Mouse (Mus musculus) midbrain, embryonic 16.5 days (tissue): ENCODE measurements at regions not wholly inside any gene's neighbourhood (a gene's known extent, or its start where the extent isn't known, plus 50 kb on each side); places are given as distances from the start of the nearest gene placed in this dataset.

ENCODE experiments used
- ATAC-seq: fragments of 200-750 bp; cut with Nextera tagmentation; 2 replicates; pipeline ENCODE4 v1.8.0; 2017; ENCODE audit warnings: moderate TSS enrichment
- H3K27ac ChIP-seq: fragments of 300-500 bp; sonication (generic); 2 replicates; pipeline ENCODE4 v1.5.1; 2014; ENCODE audit warnings: mild to moderate bottlenecking, low read length, mixed read lengths
- H3K27me3 ChIP-seq: fragments of 300-500 bp; sonication (generic); 2 replicates; pipeline ENCODE4 v1.6.1; 2014; ENCODE audit warnings: low read depth, low read length, mixed read lengths; ENCODE audit not compliant: control insufficient read depth, insufficient read depth
- H3K36me3 ChIP-seq: fragments of 300-500 bp; sonication (generic); 2 replicates; pipeline ENCODE4 v1.6.1; 2014; ENCODE audit warnings: mild to moderate bottlenecking, low read length, moderate library complexity, mixed read lengths; ENCODE audit not compliant: control insufficient read depth, insufficient read depth
- H3K4me1 ChIP-seq: fragments of 300-500 bp; sonication (generic); 2 replicates; pipeline ENCODE4 v1.6.1; 2014; ENCODE audit warnings: mild to moderate bottlenecking, low read length, mixed read lengths; ENCODE audit not compliant: control insufficient read depth, insufficient read depth
- H3K4me2 ChIP-seq: fragments of 300-500 bp; sonication (generic); 2 replicates; pipeline ENCODE4 v1.6.1; 2014; ENCODE audit warnings: mild to moderate bottlenecking, low read length, mixed read lengths
- H3K4me3 ChIP-seq: fragments of 300-500 bp; sonication (generic); 2 replicates; pipeline ENCODE4 v1.5.1; 2014; ENCODE audit warnings: low read depth, mild to moderate bottlenecking, low read length, moderate library complexity, mixed read lengths
- H3K9ac ChIP-seq: fragments of 300-500 bp; sonication (generic); 2 replicates; pipeline ENCODE4 v1.6.1; 2014; ENCODE audit warnings: low read depth, low read length, mixed read lengths
- H3K9me3 ChIP-seq: fragments of 300-500 bp; sonication (generic); replicated peaks from 2 replicates; pipeline ENCODE4 v1.6.1; 2014; ENCODE audit warnings: mild to moderate bottlenecking, low read length, mixed read lengths; ENCODE audit not compliant: control insufficient read depth, poor library complexity, severe bottlenecking
- WGBS: fragments of 180-500 bp; shearing (Covaris S2); extraction: QIAGEN DNeasy Blood & Tissue Kit; methylation state at CpG from one replicate; pipeline ENCODE4 v1.1.7; 2014; 5-methylcytosine and 5-hydroxymethylcytosine counted together

DNA sequence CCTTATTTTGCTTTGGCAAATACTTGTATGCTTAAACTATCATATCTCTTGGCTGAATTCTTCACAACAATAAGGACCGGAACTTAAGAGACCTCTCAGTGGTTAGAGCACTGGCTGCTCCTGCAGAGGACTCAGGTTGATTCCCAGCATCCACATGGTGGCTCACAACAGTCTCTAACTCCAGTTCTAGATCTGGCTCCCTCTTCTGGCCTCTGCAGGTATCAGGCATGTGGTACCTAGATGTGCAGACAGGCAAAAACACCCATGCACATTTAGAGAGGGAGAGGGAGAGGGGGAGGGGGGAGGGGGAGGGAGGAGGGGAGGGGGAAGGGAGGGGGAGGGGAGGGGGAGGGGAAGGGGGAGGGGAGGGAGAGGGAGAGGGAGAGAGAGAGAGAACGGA, 80.0 kb upstream of the Sfswap start:
- ATAC-seq = no peak
- Histone ChIP-seq H3K27ac (no peak overlapping the region), H3K27me3 (no peaks in the 10 kb centered on the region), H3K4me3 (no peak overlapping the region), H3K9ac (no peak overlapping the region), H3K36me3 (no peaks in the 10 kb centered on the region), H3K4me2 (no peak overlapping the region), H3K9me3 (no peaks in the 10 kb centered on the region), H3K4me1 (peaks cover 2% of the 10 kb centered on the region; the same call in 1 of the 2 replicates)
- WGBS = 85% methylated on average over 2 of the region's 2 CpGs

DNA sequence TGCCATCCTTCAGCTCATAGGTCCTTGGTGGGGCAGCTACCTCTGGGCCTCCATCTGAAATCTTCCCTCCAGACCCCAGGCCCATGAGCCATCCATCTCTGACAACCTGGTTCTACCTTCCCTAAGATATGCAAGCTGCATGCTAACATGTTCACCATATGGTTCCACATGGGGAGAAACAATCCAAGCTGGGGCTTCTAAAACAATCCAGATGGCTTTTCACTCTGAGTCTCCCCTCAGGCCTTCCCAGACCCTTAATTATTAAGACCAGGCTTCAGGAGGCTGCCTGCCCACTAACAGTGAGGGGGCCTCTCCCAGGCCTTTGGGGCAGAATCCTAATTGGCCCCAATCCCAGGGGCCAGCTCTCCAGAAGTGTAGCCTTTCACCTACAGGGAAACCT, 71.1 kb upstream of the Sfswap start:
- Histone ChIP-seq H3K27me3 (no peaks in the 10 kb centered on the region), H3K27ac (no peak overlapping the region), H3K4me2 (no peak overlapping the region), H3K4me1 (no peaks in the 10 kb centered on the region), H3K36me3 (no peaks in the 10 kb centered on the region), H3K9me3 (no peaks in the 10 kb centered on the region), H3K4me3 (no peak overlapping the region), H3K9ac (no peak overlapping the region)
- ATAC-seq = no peak

DNA sequence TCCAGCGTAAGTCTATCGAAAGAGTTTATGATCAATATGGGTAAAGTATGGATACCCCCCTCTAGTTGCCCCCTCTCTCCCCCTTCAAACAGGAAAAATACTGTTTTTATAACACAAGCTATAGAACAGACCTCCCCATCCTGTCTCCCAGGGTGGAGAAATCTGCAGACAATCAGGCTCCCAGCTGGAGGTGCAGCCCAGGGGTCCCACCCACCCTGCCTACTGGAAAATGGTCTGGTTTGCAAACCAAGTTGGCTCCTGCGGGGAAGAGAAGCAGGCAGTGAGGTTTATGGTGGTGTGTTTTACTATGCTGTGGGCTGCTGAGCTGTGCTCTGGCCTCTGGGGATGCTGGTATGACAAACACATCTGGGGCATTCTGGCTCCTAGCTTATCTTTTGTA, 70.7 kb upstream of the Sfswap start:
- Histone ChIP-seq H3K4me3 (no peak overlapping the region), H3K27ac (no peak overlapping the region), H3K9ac (no peak overlapping the region), H3K4me1 (no peaks in the 10 kb centered on the region), H3K9me3 (no peaks in the 10 kb centered on the region), H3K36me3 (no peaks in the 10 kb centered on the region), H3K4me2 (no peak overlapping the region), H3K27me3 (no peaks in the 10 kb centered on the region)
- no peak for ATAC-seq
- 61% methylated on average over 3 of the region's 3 CpGs for WGBS

DNA sequence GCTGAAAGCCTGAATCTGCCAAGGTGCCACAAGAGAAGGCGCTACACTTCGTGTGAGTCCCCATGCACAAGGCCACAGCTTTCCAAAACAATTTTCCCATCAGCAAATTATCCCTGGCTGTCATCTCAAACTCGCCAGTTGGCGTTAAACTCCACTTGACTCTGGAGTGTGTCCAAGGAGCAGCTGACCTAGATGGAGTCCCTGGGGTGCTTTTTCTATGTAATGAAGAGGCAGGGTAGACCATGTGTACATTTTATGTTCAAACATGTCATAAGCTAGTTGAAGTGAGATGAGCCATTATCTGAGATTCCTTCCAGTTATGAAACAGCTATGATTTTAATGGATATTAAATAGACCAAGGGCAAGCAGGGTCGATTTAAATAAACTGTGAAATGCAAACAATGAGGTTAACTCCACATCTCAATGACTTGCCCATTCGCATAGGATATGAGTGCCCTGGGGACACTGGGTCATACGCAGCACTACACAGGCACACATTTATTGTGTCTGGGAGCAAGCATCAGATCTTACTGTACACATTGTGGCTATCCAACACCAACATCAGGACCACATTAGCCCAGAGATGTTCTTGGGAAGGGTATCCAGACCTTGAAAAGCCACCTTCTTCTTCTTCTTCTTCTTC, 51.0 kb upstream of the Sfswap start:
- no peak overlapping the region for H3K4me3 ChIP-seq

More for the DNA sequence above, 51.0 kb upstream of the Sfswap start:
- peaks cover 7% of the 10 kb centered on the region for H3K4me1 ChIP-seq
- H3K27ac ChIP-seq = peak overlapping the region; percentile 22; the same call in 1 of the 2 replicates
- H3K9me3 ChIP-seq = no peaks in the 10 kb centered on the region
- H3K4me2 ChIP-seq = no peak overlapping the region
- no peaks in the 10 kb centered on the region for H3K27me3 ChIP-seq
- no peaks in the 10 kb centered on the region for H3K36me3 ChIP-seq
- no peak for ATAC-seq
- H3K9ac ChIP-seq = no peak overlapping the region
- 52% methylated on average over 7 of the region's 7 CpGs for WGBS
